Mouse (Mus musculus) liver, adult 2 months (tissue): ENCODE results near the gene Tor1aip1.

Experiments used
- CTCF ChIP-seq: fragments of 200-500 bp; IDR thresholded peaks from 2 replicates; pipeline ENCODE4 v1.5.1; 2011; ENCODE audit warnings: low read depth, low read length, control low read depth
- POLR2A ChIP-seq: fragments of 200-500 bp; IDR thresholded peaks from 2 replicates; pipeline ENCODE4 v1.6.1; 2011; ENCODE audit warnings: low read length, control low read depth; ENCODE audit not compliant: insufficient read depth; ENCODE audit errors: extremely low read depth

- TF ChIP-seq POLR2A (no peak), CTCF (no peak)
These were observed 40.2 kb upstream of the Tor1aip1 start for GRCm38 (mm10) chr1:156076474-156076873.
